11 mouse cellular contexts compared by ENCODE assay signal in the genomic region with DNA sequence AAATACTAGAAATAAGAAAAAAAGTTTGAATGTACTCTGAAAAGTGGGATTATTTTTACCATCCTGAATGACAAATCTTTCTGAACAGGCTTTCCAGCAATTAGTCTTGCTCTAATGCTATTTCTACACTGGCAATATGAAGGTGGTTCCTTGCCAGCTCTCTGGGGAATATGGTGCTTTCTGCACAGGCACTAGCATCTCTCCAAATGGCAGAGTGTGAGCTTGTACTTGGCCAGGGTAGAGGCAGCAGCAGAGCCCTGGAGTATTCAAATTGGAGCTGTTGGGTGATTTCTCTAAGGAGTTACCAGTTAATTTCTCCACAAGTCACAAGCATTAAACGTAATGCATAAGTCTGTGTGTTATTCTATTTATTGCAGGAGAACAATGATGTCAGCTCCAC.
DNase-seq lines count a peak whose midpoint lies in the region; ATAC-seq lines count a peak whose summit lies in the region.
"Had no signal": no experiment of that assay in that cellular context is flagged by ENCODE, and none has a peak within 500 bp of the region (broad histone marks: within the 10 kb centered on the region; RNA-seq: fewer than 3 reads in every experiment).

No protein-coding gene starts in this region.

- H3K4me3 ChIP-seq in heart, embryonic 12.5 days, result no peak overlapping the region
- H3K4me3 ChIP-seq: limb, embryonic 12.5 days had no signal

- H3K4me2 ChIP-seq in heart, embryonic 12.5 days, result no peak overlapping the region
- H3K4me2 ChIP-seq: limb, embryonic 12.5 days had no signal

- no peaks in the 10 kb centered on the region for H3K36me3 ChIP-seq in heart, embryonic 12.5 days
- H3K36me3 ChIP-seq: limb, embryonic 12.5 days had no signal

- H3K27me3 ChIP-seq in heart, embryonic 12.5 days (replicated peaks), result no peaks in the 10 kb centered on the region
- H3K27me3 ChIP-seq: limb, embryonic 12.5 days had no signal

- no peak overlapping the region for H3K9ac ChIP-seq in heart, embryonic 12.5 days
- H3K9ac ChIP-seq: limb, embryonic 12.5 days had no signal

- WGBS in heart, embryonic 12.5 days, result 84% methylated on average over 1 of the region's 1 CpGs

- no peaks in the 10 kb centered on the region for H3K4me1 ChIP-seq in heart, embryonic 12.5 days (replicated peaks)
- H3K4me1 ChIP-seq: limb, embryonic 12.5 days had no signal

- DNase-seq in frontal cortex, adult 2 months (ENCODE audit: extremely low spot score in 1 of 2, low spot score in 1 of 2), result peak; percentile 61 to 62
- DNase-seq in frontal cortex, postnatal 14 days (ENCODE audit: low spot score in 2 of 2), result no peak
- peak; percentile 67 for DNase-seq in brain, embryonic 18.5 days (ENCODE audit: low read depth, low spot score)
- DNase-seq in cerebellum, postnatal 25 days, result peak; percentile 64 to 77
- peak; percentile 18 to 37 for DNase-seq in left cerebral cortex, postnatal 14 days (ENCODE audit: low spot score in 2 of 2)
- DNase-seq in thymus, postnatal 10 days (ENCODE audit: low spot score in 2 of 2), result no peak
- DNase-seq: kidney, adult 8-10 months; thymus, adult 2 months had no signal

- no peaks in the 10 kb centered on the region for H3K9me3 ChIP-seq in heart, embryonic 12.5 days (replicated peaks)
- H3K9me3 ChIP-seq: limb, embryonic 12.5 days had no signal

- no peak for ATAC-seq in activated CD4-positive, CD25-positive, alpha-beta regulatory T cell, adult 4 months
- ATAC-seq in heart, embryonic 12.5 days (ENCODE audit: insufficient number of reproducible peaks, low FRiP score), result no peak

- no peak overlapping the region for H3K27ac ChIP-seq in heart, embryonic 12.5 days (ENCODE audit: poor library complexity, severe bottlenecking)
- H3K27ac ChIP-seq: limb, embryonic 12.5 days had no signal

- intact Hi-C loops in left cerebral cortex, postnatal 14 days (cut with DNase I), result no loop called here

Comparison
In these comparisons a context has a peak if more than half of its experiments do, and no peak if none do; other contexts are left out.
1. DNase-seq: peak in frontal cortex, adult 2 months (2 of 2), brain, embryonic 18.5 days (single experiment), cerebellum, postnatal 25 days (2 of 2) and left cerebral cortex, postnatal 14 days (2 of 2); none in frontal cortex, postnatal 14 days (0 of 2) and thymus, postnatal 10 days (0 of 2).